Mouse (Mus musculus): ENCODE results near the gene Kcne4.

GRCm38 (mm10) chr1:78863833-78864232 lies 47.3 kb downstream of the Kcne4 start:
- TF ChIP-seq CTCF (IDR thresholded peaks at IDR 0.05; ENCODE audit: low read depth) = no peak
- no peak for TF ChIP-seq EP300 (optimal IDR thresholded peaks at IDR 0.05)
